Mouse (Mus musculus): ENCODE results near the gene Slc39a5. TPM values are rescaled to one million over a fixed set of nuclear protein-coding genes. Genes with fewer than 3 reads are reported as not detected.

The Slc39a5 gene
- total and polyA plus RNA-seq, 2 experiments, result 2.0 to 3.2 TPM

GRCm38 (mm10) chr10:128429454-128429853 is 28.4 kb upstream of the Slc39a5 start:
- TF ChIP-seq CTCF (IDR thresholded peaks at IDR 0.05; ENCODE audit: low read depth, low read length) (no peak), POLR2A (IDR thresholded peaks at IDR 0.05; ENCODE audit: extremely low read depth, insufficient read depth, low read length) (no peak)
- Histone ChIP-seq H3K4me1 (ENCODE audit: control insufficient read depth, insufficient read depth, low read length) (no peaks in the 10 kb centered on the region), H3K27me3 (ENCODE audit: control insufficient read depth, insufficient read depth, low read length) (no peaks in the 10 kb centered on the region), H3K9ac (ENCODE audit: low read depth, low read length) (no peak overlapping the region), H3K79me2 (ENCODE audit: control insufficient read depth, insufficient read depth, low read length) (peaks cover 8% of the 10 kb centered on the region; the same call in 1 of the 2 replicates), H3K27ac (replicated peaks; ENCODE audit: insufficient read depth, low read depth, low read length) (no peak overlapping the region), H3K36me3 (ENCODE audit: control insufficient read depth, insufficient read depth, low read length) (peaks cover 18% of the 10 kb centered on the region), H3K4me3 (ENCODE audit: insufficient read depth, low read depth, low read length) (no peak overlapping the region)
- 75% methylated on average over 4 of the region's 4 CpGs for WGBS
- no peak for DNase-seq (ENCODE audit: extremely low read depth, low read depth, low spot score)

GRCm38 (mm10) chr10:128429052-128429451 is 28.0 kb upstream of the Slc39a5 start:
- H3K27me3 ChIP-seq (ENCODE audit: control insufficient read depth, insufficient read depth, low read length), result no peaks in the 10 kb centered on the region
- WGBS, result 51% methylated on average over 5 of the region's 5 CpGs
- no peak overlapping the region for H3K9ac ChIP-seq (ENCODE audit: low read depth, low read length)
- DNase-seq (ENCODE audit: extremely low read depth, low read depth, low spot score), result no peak
- TF ChIP-seq POLR2A (IDR thresholded peaks at IDR 0.05; ENCODE audit: extremely low read depth, insufficient read depth, low read length), result no peak
- no peak for TF ChIP-seq CTCF (IDR thresholded peaks at IDR 0.05; ENCODE audit: low read depth, low read length)
- no peak overlapping the region for H3K4me3 ChIP-seq (ENCODE audit: insufficient read depth, low read depth, low read length)
- no peak overlapping the region for H3K27ac ChIP-seq (replicated peaks; ENCODE audit: insufficient read depth, low read depth, low read length)
- H3K36me3 ChIP-seq (ENCODE audit: control insufficient read depth, insufficient read depth, low read length), result peaks cover 18% of the 10 kb centered on the region
- H3K79me2 ChIP-seq (ENCODE audit: control insufficient read depth, insufficient read depth, low read length), result peaks cover 8% of the 10 kb centered on the region; the same call in 1 of the 2 replicates
- no peaks in the 10 kb centered on the region for H3K4me1 ChIP-seq (ENCODE audit: control insufficient read depth, insufficient read depth, low read length)

- no peak overlapping the region for H3K9ac ChIP-seq (ENCODE audit: low read depth, low read length)
- DNase-seq (ENCODE audit: extremely low read depth, low read depth, low spot score), result no peak
- no peak overlapping the region for H3K27ac ChIP-seq (replicated peaks; ENCODE audit: insufficient read depth, low read depth, low read length)
- TF ChIP-seq CTCF (IDR thresholded peaks at IDR 0.05; ENCODE audit: low read depth, low read length) (no peak), POLR2A (IDR thresholded peaks at IDR 0.05; ENCODE audit: extremely low read depth, insufficient read depth, low read length) (no peak)
- H3K36me3 ChIP-seq (ENCODE audit: control insufficient read depth, insufficient read depth, low read length), result peaks cover 28% of the 10 kb centered on the region
- H3K4me1 ChIP-seq (ENCODE audit: control insufficient read depth, insufficient read depth, low read length), result no peaks in the 10 kb centered on the region
- peaks cover 6% of the 10 kb centered on the region; the same call in 1 of the 2 replicates for H3K79me2 ChIP-seq (ENCODE audit: control insufficient read depth, insufficient read depth, low read length)
- no peaks in the 10 kb centered on the region for H3K27me3 ChIP-seq (ENCODE audit: control insufficient read depth, insufficient read depth, low read length)
- 89% methylated on average over 3 of the region's 3 CpGs for WGBS
- H3K4me3 ChIP-seq (ENCODE audit: insufficient read depth, low read depth, low read length), result no peak overlapping the region
These were observed 24.2 kb upstream of the Slc39a5 start for GRCm38 (mm10) chr10:128425260-128425659.

- no peak overlapping the region for H3K9ac ChIP-seq (ENCODE audit: low read depth, low read length)
- no peak for DNase-seq (ENCODE audit: extremely low read depth, low read depth, low spot score)
- H3K79me2 ChIP-seq (ENCODE audit: control insufficient read depth, insufficient read depth, low read length), result peaks cover 6% of the 10 kb centered on the region; the same call in 1 of the 2 replicates
- H3K36me3 ChIP-seq (ENCODE audit: control insufficient read depth, insufficient read depth, low read length), result peaks cover 24% of the 10 kb centered on the region
- WGBS, result 66% methylated on average over 7 of the region's 7 CpGs
- no peak overlapping the region for H3K27ac ChIP-seq (replicated peaks; ENCODE audit: insufficient read depth, low read depth, low read length)
- no peak overlapping the region for H3K4me3 ChIP-seq (ENCODE audit: insufficient read depth, low read depth, low read length)
- no peaks in the 10 kb centered on the region for H3K4me1 ChIP-seq (ENCODE audit: control insufficient read depth, insufficient read depth, low read length)
- TF ChIP-seq POLR2A (IDR thresholded peaks at IDR 0.05; ENCODE audit: extremely low read depth, insufficient read depth, low read length), result no peak
- TF ChIP-seq CTCF (IDR thresholded peaks at IDR 0.05; ENCODE audit: low read depth, low read length), result no peak
- H3K27me3 ChIP-seq (ENCODE audit: control insufficient read depth, insufficient read depth, low read length), result no peaks in the 10 kb centered on the region
These were observed 23.6 kb upstream of the Slc39a5 start for GRCm38 (mm10) chr10:128424604-128425003.

GRCm38 (mm10) chr10:128422426-128422825 is 21.4 kb upstream of the Slc39a5 start:
- Histone ChIP-seq H3K9ac (ENCODE audit: low read depth, low read length) (no peak overlapping the region), H3K4me1 (ENCODE audit: control insufficient read depth, insufficient read depth, low read length) (no peaks in the 10 kb centered on the region), H3K79me2 (ENCODE audit: control insufficient read depth, insufficient read depth, low read length) (no peaks in the 10 kb centered on the region), H3K27ac (replicated peaks; ENCODE audit: insufficient read depth, low read depth, low read length) (no peak overlapping the region), H3K36me3 (ENCODE audit: control insufficient read depth, insufficient read depth, low read length) (peaks cover 23% of the 10 kb centered on the region), H3K4me3 (ENCODE audit: insufficient read depth, low read depth, low read length) (no peak overlapping the region), H3K27me3 (ENCODE audit: control insufficient read depth, insufficient read depth, low read length) (no peaks in the 10 kb centered on the region)
- WGBS, result 75% methylated on average over 5 of the region's 5 CpGs
- no peak for DNase-seq (ENCODE audit: extremely low read depth, low read depth, low spot score)
- TF ChIP-seq POLR2A (IDR thresholded peaks at IDR 0.05; ENCODE audit: extremely low read depth, insufficient read depth, low read length) (no peak), CTCF (IDR thresholded peaks at IDR 0.05; ENCODE audit: low read depth, low read length) (no peak)

- H3K27me3 ChIP-seq (ENCODE audit: control insufficient read depth, insufficient read depth, low read length), result no peaks in the 10 kb centered on the region
- no peak overlapping the region for H3K27ac ChIP-seq (replicated peaks; ENCODE audit: insufficient read depth, low read depth, low read length)
- H3K9ac ChIP-seq (ENCODE audit: low read depth, low read length), result no peak overlapping the region
- peaks cover 7% of the 10 kb centered on the region; the same call in 1 of the 2 replicates for H3K79me2 ChIP-seq (ENCODE audit: control insufficient read depth, insufficient read depth, low read length)
- H3K4me3 ChIP-seq (ENCODE audit: insufficient read depth, low read depth, low read length), result no peak overlapping the region
- no peak for DNase-seq (ENCODE audit: extremely low read depth, low read depth, low spot score)
- peaks cover 8% of the 10 kb centered on the region for H3K4me1 ChIP-seq (ENCODE audit: control insufficient read depth, insufficient read depth, low read length)
- no peak for TF ChIP-seq POLR2A (IDR thresholded peaks at IDR 0.05; ENCODE audit: extremely low read depth, insufficient read depth, low read length)
- TF ChIP-seq CTCF (IDR thresholded peaks at IDR 0.05; ENCODE audit: low read depth, low read length), result no peak
- whole genome bisulfite sequencing, result 87% methylated on average over 5 of the region's 5 CpGs
- H3K36me3 ChIP-seq (ENCODE audit: control insufficient read depth, insufficient read depth, low read length), result peaks cover 19% of the 10 kb centered on the region; the same call in 1 of the 2 replicates
These were observed 13.8 kb upstream of the Slc39a5 start for GRCm38 (mm10) chr10:128414848-128415247.

Measured in liver, adult 2 months (tissue).